Mouse (Mus musculus): Measurements from ENCODE around the gene Arhgef28. TPM values are rescaled to one million over a fixed set of nuclear protein-coding genes. Genes with fewer than 3 reads are reported as not detected.

The Arhgef28 gene
- polyA plus RNA-seq, 1 experiment from 2014 or later, result 19.3 TPM

DNA sequence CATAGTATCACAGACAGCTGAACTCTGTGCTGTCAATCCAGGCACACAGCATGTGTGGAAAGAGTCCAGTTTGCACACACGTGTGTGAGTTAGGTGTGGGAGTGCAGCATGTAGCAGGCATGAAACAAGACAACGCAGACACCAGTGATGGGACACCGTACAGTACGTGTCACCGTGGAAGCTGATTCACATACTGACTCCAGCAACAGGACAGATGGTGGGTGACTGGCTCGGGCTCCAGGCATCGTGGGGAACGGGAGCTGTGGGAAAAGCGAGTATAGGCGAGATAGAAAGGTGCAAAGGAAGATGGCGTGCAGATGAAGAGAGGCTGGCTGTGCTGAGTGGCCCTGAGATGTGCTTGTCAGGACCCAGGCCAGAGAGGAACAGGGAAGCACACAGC, 23.9 kb downstream of the Arhgef28 start:
- no peak for ATAC-seq (ENCODE audit: borderline replicate concordance, extremely low read depth, low FRiP score, low TSS enrichment)
- H3K27ac ChIP-seq, result no peak overlapping the region
- 0 out of 2 replicates have a peak, but pooled peaks cover 4% of the 10 kb centered on the region for H3K4me1 ChIP-seq
- H3K4me2 ChIP-seq, result no peak overlapping the region
- H3K4me3 ChIP-seq, result no peak overlapping the region
- no peak overlapping the region for H3K9ac ChIP-seq
- H3K27me3 ChIP-seq, result no peaks in the 10 kb centered on the region
- H3K9me3 ChIP-seq, result no peaks in the 10 kb centered on the region
- no peaks in the 10 kb centered on the region for H3K36me3 ChIP-seq
- WGBS, result 84% methylated on average over 11 of the region's 11 CpGs

DNA sequence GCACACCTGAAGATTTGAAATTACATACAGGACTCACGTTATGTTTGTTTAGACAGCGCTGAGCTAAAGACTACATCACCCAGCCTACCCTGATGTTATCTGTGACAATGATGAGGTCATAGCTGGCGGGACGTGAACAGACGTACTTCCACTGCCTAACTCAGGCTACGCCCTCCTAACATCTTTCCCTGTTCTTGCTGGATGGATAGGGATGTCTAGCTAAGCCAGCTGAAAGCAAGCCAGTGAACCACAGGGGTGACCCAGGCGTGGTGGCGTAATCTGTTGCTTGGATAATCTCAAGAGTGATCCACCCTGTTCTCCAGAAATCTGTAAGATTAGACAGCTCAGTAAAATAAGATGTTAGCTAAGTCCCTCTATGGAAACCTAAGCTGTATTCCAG, 25.6 kb downstream of the Arhgef28 start:
- Histone ChIP-seq H3K4me1 (0 out of 2 replicates have a peak, but pooled peaks cover 8% of the 10 kb centered on the region), H3K4me2 (no peak overlapping the region), H3K4me3 (no peak overlapping the region), H3K27ac (no peak overlapping the region), H3K9me3 (no peaks in the 10 kb centered on the region), H3K9ac (no peak overlapping the region), H3K27me3 (no peaks in the 10 kb centered on the region), H3K36me3 (no peaks in the 10 kb centered on the region)
- ATAC-seq (ENCODE audit: borderline replicate concordance, extremely low read depth, low FRiP score, low TSS enrichment), result no peak
- 66% methylated on average over 8 of the region's 8 CpGs for WGBS

DNA sequence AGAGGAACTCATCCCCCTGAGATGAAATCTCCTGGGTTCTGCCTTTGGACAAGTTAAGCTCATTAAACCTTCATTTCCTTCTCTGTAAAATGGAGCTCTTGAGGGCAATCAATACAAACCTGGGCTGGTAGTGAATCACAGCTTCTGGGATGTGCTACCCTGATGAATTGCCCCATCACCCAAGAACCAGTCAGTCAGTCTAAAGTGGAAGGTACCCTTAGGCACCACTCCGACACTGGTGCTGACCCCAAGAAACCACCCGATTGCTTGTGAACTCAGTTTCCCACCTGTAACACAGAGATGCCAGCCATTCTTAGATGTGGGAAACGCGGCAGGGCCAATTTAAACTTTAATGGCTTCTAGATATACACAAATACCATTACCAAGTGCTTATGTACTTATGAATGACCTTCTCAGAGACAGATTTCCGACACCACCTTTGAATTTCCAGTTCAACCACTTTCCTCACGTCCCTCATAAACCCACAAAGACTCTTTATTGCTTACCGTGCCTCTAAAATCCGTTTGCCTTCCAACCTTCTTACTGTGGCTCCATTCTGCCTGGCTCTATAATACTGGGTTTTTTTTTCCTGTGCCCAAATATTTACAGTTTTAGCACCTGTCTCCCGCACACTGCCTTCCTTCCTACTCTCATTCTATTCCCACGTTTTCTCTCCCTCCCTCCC, 30.8 kb downstream of the Arhgef28 start:
- WGBS, result 45% methylated on average over 10 of the region's 10 CpGs
- Histone ChIP-seq H3K27ac (peak overlapping the region; percentile 71), H3K9me3 (no peaks in the 10 kb centered on the region), H3K27me3 (no peaks in the 10 kb centered on the region), H3K36me3 (no peaks in the 10 kb centered on the region), H3K4me2 (no peak overlapping the region), H3K4me3 (no peak overlapping the region), H3K4me1 (0 out of 2 replicates have a peak, but pooled peaks cover 4% of the 10 kb centered on the region), H3K9ac (no peak overlapping the region)
- no peak for ATAC-seq (ENCODE audit: borderline replicate concordance, extremely low read depth, low FRiP score, low TSS enrichment)

DNA sequence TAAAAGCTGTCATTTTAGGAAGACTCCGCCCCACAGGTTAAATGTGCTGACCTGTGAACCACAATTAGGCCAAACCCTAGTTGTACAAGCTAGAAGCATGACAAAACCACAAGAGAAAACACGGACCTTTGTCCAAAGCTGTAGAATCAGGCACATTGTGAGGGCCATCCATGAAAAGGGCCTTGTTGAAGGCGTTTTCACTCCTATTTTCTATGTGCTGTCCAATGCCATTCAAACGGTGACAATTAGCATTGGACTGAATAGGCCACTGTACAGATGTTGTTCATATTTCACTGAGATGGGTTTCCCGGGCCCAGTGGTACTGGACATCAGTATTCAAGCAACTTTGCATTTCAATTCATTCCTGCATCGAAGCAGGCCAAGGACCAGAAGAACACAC, 33.2 kb downstream of the Arhgef28 start:
- WGBS, result 88% methylated on average over 6 of the region's 6 CpGs
- H3K36me3 ChIP-seq, result no peaks in the 10 kb centered on the region
- H3K27ac ChIP-seq, result no peak overlapping the region
- H3K9me3 ChIP-seq, result no peaks in the 10 kb centered on the region
- no peak overlapping the region for H3K9ac ChIP-seq
- H3K4me2 ChIP-seq, result no peak overlapping the region
- H3K27me3 ChIP-seq, result no peaks in the 10 kb centered on the region
- no peak overlapping the region for H3K4me3 ChIP-seq
- 0 out of 2 replicates have a peak, but pooled peaks cover 4% of the 10 kb centered on the region for H3K4me1 ChIP-seq
- ATAC-seq (ENCODE audit: borderline replicate concordance, extremely low read depth, low FRiP score, low TSS enrichment), result no peak

DNA sequence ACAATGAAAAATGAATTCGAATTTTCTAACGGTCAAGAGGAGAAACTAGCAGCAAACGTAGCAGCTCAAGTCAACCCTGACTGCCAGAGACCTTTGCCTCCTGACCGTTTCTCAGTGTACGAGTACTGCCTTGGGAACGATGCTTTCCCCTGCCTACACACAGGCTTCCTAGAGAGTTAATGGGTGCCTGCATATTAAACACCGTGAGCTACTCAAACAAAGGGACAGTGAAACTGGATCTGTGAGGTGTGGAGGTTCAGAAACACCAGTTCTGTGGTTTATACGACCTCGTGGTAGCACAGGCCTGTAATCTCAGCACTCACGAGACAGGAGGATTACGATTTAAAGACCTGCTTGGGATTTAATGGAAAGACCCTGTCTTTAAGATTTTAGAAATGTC, 33.9 kb downstream of the Arhgef28 start:
- no peak overlapping the region for H3K4me2 ChIP-seq
- 55% methylated on average over 11 of the region's 11 CpGs for WGBS
- no peak overlapping the region for H3K27ac ChIP-seq
- H3K9me3 ChIP-seq, result no peaks in the 10 kb centered on the region
- H3K4me1 ChIP-seq, result 0 out of 2 replicates have a peak, but pooled peaks cover 4% of the 10 kb centered on the region
- H3K9ac ChIP-seq, result no peak overlapping the region
- no peak overlapping the region for H3K4me3 ChIP-seq
- no peaks in the 10 kb centered on the region for H3K27me3 ChIP-seq
- no peak for ATAC-seq (ENCODE audit: borderline replicate concordance, extremely low read depth, low FRiP score, low TSS enrichment)
- H3K36me3 ChIP-seq, result no peaks in the 10 kb centered on the region

DNA sequence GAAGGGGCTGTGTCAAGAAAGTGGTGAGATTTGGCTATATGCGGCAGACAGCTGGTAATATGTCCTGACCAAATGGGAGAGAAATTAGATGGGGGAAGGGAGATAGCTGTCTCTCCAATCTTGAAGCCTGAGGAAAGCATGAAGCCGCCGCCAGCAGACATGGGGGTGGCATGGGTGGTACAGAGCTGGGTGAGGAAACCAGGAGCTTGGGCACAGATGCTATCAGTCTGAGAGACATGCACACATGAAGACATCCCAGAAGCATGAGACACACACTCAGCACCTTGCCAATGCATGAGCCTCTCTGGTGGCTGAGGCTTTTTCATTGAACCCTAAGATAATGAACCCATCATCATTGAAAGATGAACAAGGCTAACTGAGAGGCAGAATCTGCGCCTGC, 34.5 kb downstream of the Arhgef28 start:
- no peaks in the 10 kb centered on the region for H3K27me3 ChIP-seq
- no peaks in the 10 kb centered on the region for H3K9me3 ChIP-seq
- no peak overlapping the region for H3K9ac ChIP-seq
- WGBS, result 86% methylated on average over 4 of the region's 4 CpGs
- H3K4me1 ChIP-seq, result no peaks in the 10 kb centered on the region
- H3K4me3 ChIP-seq, result no peak overlapping the region
- H3K36me3 ChIP-seq, result no peaks in the 10 kb centered on the region
- H3K4me2 ChIP-seq, result no peak overlapping the region
- ATAC-seq (ENCODE audit: borderline replicate concordance, extremely low read depth, low FRiP score, low TSS enrichment), result no peak
- H3K27ac ChIP-seq, result no peak overlapping the region

DNA sequence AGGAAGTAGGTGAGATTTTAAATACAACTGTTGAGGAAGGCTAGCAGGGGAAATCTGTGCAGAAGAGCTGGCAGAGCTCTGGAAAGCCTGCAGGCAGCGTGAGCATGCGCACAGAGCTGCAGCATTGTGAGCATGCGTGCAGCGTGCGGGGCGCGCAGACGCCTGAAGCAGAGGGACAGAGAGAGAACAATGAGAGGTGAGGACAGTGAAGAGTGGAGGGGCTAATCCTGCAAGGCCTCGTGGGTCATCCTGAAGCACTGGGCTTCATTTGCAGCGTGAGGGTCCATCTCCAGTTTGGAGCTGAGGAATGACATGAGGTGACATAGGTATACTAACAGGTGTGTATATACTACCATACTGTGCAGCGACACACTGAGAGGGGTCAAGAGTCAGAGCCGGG, 35.0 kb downstream of the Arhgef28 start:
- no peak overlapping the region for H3K27ac ChIP-seq
- no peaks in the 10 kb centered on the region for H3K36me3 ChIP-seq
- no peaks in the 10 kb centered on the region for H3K27me3 ChIP-seq
- 85% methylated on average over 12 of the region's 12 CpGs for WGBS
- H3K9me3 ChIP-seq, result no peaks in the 10 kb centered on the region
- no peak overlapping the region for H3K4me3 ChIP-seq
- H3K4me2 ChIP-seq, result no peak overlapping the region
- no peak for ATAC-seq (ENCODE audit: borderline replicate concordance, extremely low read depth, low FRiP score, low TSS enrichment)
- no peaks in the 10 kb centered on the region for H3K4me1 ChIP-seq
- no peak overlapping the region for H3K9ac ChIP-seq

DNA sequence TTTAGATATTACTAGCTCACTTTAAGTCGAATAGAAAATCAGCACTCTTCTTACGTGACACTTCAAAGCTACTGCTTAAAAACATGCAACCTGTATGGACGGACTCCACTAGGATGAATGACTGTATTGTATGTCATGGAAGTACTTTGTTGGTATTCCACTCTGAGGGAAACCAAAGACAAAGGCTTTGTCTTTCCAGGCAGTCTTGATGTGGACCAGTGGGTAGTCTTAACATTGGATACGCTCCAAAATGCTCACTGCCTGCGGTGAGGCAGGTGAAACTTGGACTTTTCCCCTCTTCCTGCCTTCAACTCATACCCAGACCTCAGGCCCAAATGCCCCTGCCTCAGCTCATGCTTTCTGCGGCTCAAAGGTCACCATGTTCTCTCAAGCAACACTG, 41.4 kb downstream of the Arhgef28 start:
- H3K27ac ChIP-seq, result peak overlapping the region; percentile 44; the same call in 1 of the 2 replicates

DNA sequence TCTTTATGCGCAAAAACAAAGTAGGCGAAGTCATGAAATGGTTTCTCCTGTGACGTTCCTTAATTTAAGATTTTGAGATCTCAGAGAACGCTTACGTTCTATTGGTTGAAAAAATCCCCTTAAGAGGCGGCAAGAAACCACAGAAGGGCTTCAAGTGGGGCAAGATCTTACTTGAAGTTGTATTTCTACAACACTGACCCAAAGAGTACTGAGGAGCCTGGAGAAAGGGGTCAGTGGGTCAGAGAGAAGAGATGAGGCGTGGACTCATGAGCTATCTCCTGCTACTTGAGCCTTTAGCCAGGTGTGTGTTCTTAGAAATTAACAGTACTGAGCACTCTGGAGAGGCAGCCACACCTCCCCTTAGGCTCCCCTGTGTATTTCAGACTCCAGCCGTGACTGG, 44.7 kb downstream of the Arhgef28 start:
- Histone ChIP-seq H3K4me3 (no peak overlapping the region), H3K4me2 (no peak overlapping the region), H3K27me3 (no peaks in the 10 kb centered on the region), H3K9me3 (no peaks in the 10 kb centered on the region), H3K9ac (no peak overlapping the region), H3K36me3 (no peaks in the 10 kb centered on the region), H3K4me1 (no peaks in the 10 kb centered on the region), H3K27ac (no peak overlapping the region)
- no peak for ATAC-seq (ENCODE audit: borderline replicate concordance, extremely low read depth, low FRiP score, low TSS enrichment)
- 77% methylated on average over 8 of the region's 8 CpGs for WGBS

More for the DNA sequence above, 41.4 kb downstream of the Arhgef28 start:
- Histone ChIP-seq H3K4me1 (no peaks in the 10 kb centered on the region), H3K27me3 (no peaks in the 10 kb centered on the region), H3K4me3 (no peak overlapping the region), H3K9me3 (no peaks in the 10 kb centered on the region), H3K4me2 (no peak overlapping the region), H3K9ac (no peak overlapping the region), H3K36me3 (no peaks in the 10 kb centered on the region)
- whole genome bisulfite sequencing, result 59% methylated on average over 6 of the region's 6 CpGs
- no peak for ATAC-seq (ENCODE audit: borderline replicate concordance, extremely low read depth, low FRiP score, low TSS enrichment)

DNA sequence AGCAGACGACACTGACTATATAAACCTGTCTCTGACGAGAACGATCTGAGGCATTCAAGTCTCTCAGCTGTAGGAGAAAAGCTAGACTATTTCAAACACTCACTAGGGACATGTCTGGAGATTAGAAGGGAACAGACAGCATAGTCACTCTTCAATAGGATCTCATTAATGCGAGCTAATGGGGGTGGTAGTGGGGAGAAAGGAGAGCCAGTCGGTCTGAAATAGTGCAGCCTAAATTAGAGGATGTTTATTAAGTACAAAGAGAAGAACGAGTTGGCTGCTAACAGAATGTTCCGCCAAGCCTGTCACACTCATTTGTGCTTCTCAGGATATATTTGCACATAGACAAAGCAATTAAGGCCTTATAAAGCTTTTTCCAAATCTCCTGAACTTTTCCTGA, 49.6 kb downstream of the Arhgef28 start:
- H3K9me3 ChIP-seq, result no peaks in the 10 kb centered on the region
- H3K36me3 ChIP-seq, result no peaks in the 10 kb centered on the region
- H3K4me3 ChIP-seq, result no peak overlapping the region
- H3K4me2 ChIP-seq, result no peak overlapping the region
- H3K4me1 ChIP-seq, result no peaks in the 10 kb centered on the region
- 46% methylated on average over 7 of the region's 7 CpGs for WGBS
- H3K27me3 ChIP-seq, result no peaks in the 10 kb centered on the region
- H3K9ac ChIP-seq, result no peak overlapping the region
- no peak overlapping the region for H3K27ac ChIP-seq
- no peak for ATAC-seq (ENCODE audit: borderline replicate concordance, extremely low read depth, low FRiP score, low TSS enrichment)

DNA sequence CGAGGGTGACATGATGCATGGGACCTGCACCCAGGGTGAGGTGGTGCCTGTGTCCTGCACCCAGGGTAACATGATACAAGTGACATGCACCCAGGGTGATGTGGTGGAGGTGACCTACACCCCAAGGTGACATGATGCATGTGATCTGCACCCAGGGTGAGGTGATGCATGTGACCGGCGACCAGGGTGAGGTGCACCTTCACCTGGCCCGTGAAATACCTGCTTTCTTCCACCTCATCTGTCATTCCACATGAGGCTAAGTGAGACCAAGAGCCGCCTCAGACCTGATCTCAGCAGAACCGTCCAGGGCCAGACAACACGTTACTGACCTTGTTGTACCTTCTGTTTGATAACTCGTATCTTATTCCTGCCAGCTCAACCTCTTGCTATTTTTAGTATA, 53.5 kb downstream of the Arhgef28 start:
- no peak overlapping the region for H3K9ac ChIP-seq
- no peak for ATAC-seq (ENCODE audit: borderline replicate concordance, extremely low read depth, low FRiP score, low TSS enrichment)
- peaks cover 9% of the 10 kb centered on the region; the same call in 1 of the 2 replicates for H3K4me1 ChIP-seq
- no peaks in the 10 kb centered on the region for H3K9me3 ChIP-seq
- H3K27me3 ChIP-seq, result no peaks in the 10 kb centered on the region
- no peak overlapping the region for H3K4me3 ChIP-seq
- no peaks in the 10 kb centered on the region for H3K36me3 ChIP-seq
- no peak overlapping the region for H3K4me2 ChIP-seq
- H3K27ac ChIP-seq, result no peak overlapping the region
- WGBS, result 82% methylated on average over 8 of the region's 8 CpGs

DNA sequence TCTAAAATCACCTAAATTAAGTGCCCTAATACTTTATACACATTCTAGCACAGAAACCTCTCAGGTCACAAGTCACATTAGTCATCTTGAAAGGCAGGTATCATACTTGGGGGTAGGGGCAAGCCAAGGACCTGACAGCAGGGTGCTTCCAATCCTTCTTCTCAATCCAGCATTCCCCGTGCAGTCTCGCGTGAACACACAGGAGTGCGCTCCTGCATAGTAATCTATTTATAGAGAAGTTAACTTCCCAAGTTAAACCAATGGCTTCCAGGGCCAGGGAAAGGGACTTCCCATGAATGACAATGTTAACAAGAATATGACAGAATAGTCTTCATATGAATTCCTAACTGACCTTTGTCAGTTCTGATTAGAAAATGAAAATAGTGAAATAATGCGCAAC, 58.7 kb downstream of the Arhgef28 start:
- 72% methylated on average over 5 of the region's 5 CpGs for WGBS
- ATAC-seq (ENCODE audit: borderline replicate concordance, extremely low read depth, low FRiP score, low TSS enrichment), result no peak
- no peak overlapping the region for H3K4me3 ChIP-seq
- H3K4me1 ChIP-seq, result peaks cover 9% of the 10 kb centered on the region; the same call in 1 of the 2 replicates
- H3K4me2 ChIP-seq, result no peak overlapping the region
- no peaks in the 10 kb centered on the region for H3K27me3 ChIP-seq
- H3K9ac ChIP-seq, result no peak overlapping the region
- no peaks in the 10 kb centered on the region for H3K9me3 ChIP-seq
- H3K27ac ChIP-seq, result no peak overlapping the region
- H3K36me3 ChIP-seq, result no peaks in the 10 kb centered on the region

All from lung, embryonic 15.5 days (tissue).